Mouse (Mus musculus): ENCODE measurements at regions not wholly inside any gene's neighbourhood (a gene's known extent, or its start where the extent isn't known, plus 50 kb on each side); places are given as distances from the start of the nearest gene placed in this dataset.
A peak's percentile ranks its signal among the peaks of the same experiment; 100 is the strongest.

DNA sequence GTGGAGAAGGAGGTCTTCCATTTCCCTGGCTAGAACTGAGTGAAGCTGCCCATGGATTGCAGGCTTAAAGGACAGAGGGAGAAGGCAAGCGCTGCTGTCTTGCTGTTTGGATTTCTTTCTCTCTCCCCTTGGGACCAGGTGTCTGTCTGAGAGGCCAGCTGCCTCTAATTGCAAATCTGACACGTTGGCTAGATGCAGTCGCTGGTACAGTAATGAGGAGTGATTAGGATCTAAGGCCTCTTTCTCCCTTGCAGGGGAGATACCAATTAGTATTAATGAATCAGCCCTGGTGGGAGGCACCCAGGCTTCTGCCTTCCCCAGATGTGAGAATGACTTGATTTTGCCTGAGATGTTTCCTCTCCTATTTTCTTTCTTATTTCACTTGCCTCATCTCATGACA is 100.1 kb upstream of the Lyplal1 start:
- Histone ChIP-seq H3K4me1 (ENCODE audit: control insufficient read depth, insufficient read depth, low read length) (no peaks in the 10 kb centered on the region), H3K4me3 (ENCODE audit: low read length) (no peak overlapping the region), H3K27ac (ENCODE audit: low read depth, low read length) (no peak overlapping the region), H3K4me2 (replicated peaks; ENCODE audit: low read depth, low read length) (no peak overlapping the region), H3K27me3 (ENCODE audit: control insufficient read depth, insufficient read depth, low read length) (no peaks in the 10 kb centered on the region), H3K36me3 (ENCODE audit: control insufficient read depth, insufficient read depth, low read length) (no peaks in the 10 kb centered on the region), H3K9me3 (ENCODE audit: control insufficient read depth, low read length) (no peaks in the 10 kb centered on the region; the same call in 1 of the 2 replicates), H3K9ac (ENCODE audit: low read depth, low read length) (no peak overlapping the region)
- no peak for ATAC-seq (ENCODE audit: low FRiP score, low TSS enrichment)
- 33% methylated on average over 3 of the region's 3 CpGs for WGBS

DNA sequence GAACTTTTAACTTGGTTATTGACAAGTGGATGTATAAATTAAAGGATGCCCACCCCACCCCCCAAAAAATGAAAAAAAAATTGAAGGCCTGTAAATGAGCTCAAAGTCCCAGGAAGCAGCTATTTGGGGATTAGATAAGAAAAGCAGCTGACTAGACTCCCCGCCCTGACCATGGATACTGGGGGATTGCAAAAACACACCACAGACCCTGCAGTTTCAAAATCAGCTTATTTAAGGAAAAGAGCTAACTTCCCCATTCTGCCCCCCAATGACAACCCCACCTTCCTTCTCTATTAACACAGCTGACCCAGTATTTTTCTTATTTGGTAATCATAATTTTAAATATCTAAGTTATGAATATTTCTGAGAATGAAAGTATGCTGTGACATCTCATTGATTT is 87.0 kb upstream of the Lyplal1 start:
- Histone ChIP-seq H3K27ac (ENCODE audit: low read depth, low read length) (no peak overlapping the region), H3K36me3 (ENCODE audit: control insufficient read depth, insufficient read depth, low read length) (no peaks in the 10 kb centered on the region), H3K4me2 (replicated peaks; ENCODE audit: low read depth, low read length) (no peak overlapping the region), H3K4me1 (ENCODE audit: control insufficient read depth, insufficient read depth, low read length) (no peaks in the 10 kb centered on the region), H3K4me3 (ENCODE audit: low read length) (no peak overlapping the region), H3K9me3 (ENCODE audit: control insufficient read depth, low read length) (no peaks in the 10 kb centered on the region), H3K27me3 (ENCODE audit: control insufficient read depth, insufficient read depth, low read length) (no peaks in the 10 kb centered on the region), H3K9ac (ENCODE audit: low read depth, low read length) (no peak overlapping the region)
- 90% methylated on average over 1 of the region's 1 CpGs for WGBS
- ATAC-seq (ENCODE audit: low FRiP score, low TSS enrichment): no peak

DNA sequence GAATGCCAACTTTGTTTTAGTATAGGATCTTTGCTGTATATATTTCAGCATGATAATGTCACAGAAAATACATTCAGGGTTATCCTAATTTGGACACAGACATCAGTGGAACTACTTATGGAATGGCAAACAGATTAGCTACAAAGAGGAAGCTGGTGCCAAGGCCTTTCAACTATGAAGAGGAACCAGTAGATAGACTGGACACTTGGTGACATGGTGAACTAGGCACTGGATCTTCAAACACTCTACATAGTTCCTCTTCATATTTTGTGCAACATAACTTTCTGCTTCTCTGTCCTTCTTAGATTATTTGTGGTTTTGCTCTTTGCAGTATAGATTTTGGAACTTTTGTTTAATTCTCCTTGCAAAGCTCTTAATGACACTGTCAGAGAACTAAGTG is 85.4 kb upstream of the Lyplal1 start:
- Histone ChIP-seq H3K27ac (ENCODE audit: low read depth, low read length) (no peak overlapping the region), H3K4me2 (replicated peaks; ENCODE audit: low read depth, low read length) (no peak overlapping the region), H3K27me3 (ENCODE audit: control insufficient read depth, insufficient read depth, low read length) (no peaks in the 10 kb centered on the region), H3K9me3 (ENCODE audit: control insufficient read depth, low read length) (no peaks in the 10 kb centered on the region), H3K4me1 (ENCODE audit: control insufficient read depth, insufficient read depth, low read length) (no peaks in the 10 kb centered on the region), H3K4me3 (ENCODE audit: low read length) (no peak overlapping the region), H3K9ac (ENCODE audit: low read depth, low read length) (no peak overlapping the region), H3K36me3 (ENCODE audit: control insufficient read depth, insufficient read depth, low read length) (no peaks in the 10 kb centered on the region)
- ATAC-seq (ENCODE audit: low FRiP score, low TSS enrichment): no peak

DNA sequence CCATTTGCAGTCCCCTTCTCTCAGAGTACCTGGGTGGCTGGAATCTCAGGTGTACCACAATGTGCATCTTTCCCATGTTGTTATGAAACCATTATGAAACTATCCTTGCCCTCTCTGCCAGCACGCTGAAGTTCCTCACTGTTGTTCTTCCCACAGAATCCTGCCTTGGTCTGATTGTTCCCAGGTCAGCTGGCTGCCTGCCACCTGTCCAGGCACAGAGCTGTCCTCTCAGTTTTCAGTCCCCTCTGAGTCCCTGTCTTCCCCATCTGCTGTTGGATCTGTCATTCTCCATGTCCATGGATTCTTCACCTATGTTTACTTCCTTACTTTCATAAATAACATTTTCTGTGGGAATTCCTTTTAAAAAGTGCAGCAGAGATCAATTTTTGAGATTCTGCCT is 81.3 kb upstream of the Lyplal1 start:
- Histone ChIP-seq H3K9ac (ENCODE audit: low read depth, low read length) (no peak overlapping the region), H3K4me1 (ENCODE audit: control insufficient read depth, insufficient read depth, low read length) (no peaks in the 10 kb centered on the region), H3K9me3 (ENCODE audit: control insufficient read depth, low read length) (no peaks in the 10 kb centered on the region), H3K27ac (ENCODE audit: low read depth, low read length) (no peak overlapping the region), H3K27me3 (ENCODE audit: control insufficient read depth, insufficient read depth, low read length) (no peaks in the 10 kb centered on the region), H3K4me3 (ENCODE audit: low read length) (no peak overlapping the region), H3K36me3 (ENCODE audit: control insufficient read depth, insufficient read depth, low read length) (no peaks in the 10 kb centered on the region), H3K4me2 (replicated peaks; ENCODE audit: low read depth, low read length) (no peak overlapping the region)
- WGBS: 86% methylated on average over 1 of the region's 1 CpGs
- no peak for ATAC-seq (ENCODE audit: low FRiP score, low TSS enrichment)

DNA sequence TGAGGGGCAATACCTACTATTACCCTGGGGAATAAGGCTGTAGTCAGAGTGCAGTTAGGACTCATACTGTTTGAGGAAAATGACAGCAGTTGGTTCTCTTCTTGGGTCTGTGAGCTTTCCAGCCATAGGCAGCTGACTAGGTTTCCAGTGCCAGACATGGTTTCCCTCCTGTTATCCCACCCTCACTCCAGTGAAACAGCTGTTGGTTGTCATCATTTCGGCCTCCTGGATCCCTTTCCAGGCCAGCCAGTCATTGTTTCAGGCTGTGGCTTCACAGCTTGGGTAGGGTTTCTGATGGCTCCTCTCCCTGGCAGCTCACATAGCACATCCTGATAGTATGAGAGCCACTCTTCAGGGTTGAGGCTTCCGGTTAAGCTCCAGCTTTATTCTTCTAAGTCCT is 79.9 kb upstream of the Lyplal1 start:
- Histone ChIP-seq H3K4me1 (ENCODE audit: control insufficient read depth, insufficient read depth, low read length) (no peaks in the 10 kb centered on the region), H3K27me3 (ENCODE audit: control insufficient read depth, insufficient read depth, low read length) (no peaks in the 10 kb centered on the region), H3K9ac (ENCODE audit: low read depth, low read length) (no peak overlapping the region), H3K9me3 (ENCODE audit: control insufficient read depth, low read length) (no peaks in the 10 kb centered on the region), H3K4me2 (replicated peaks; ENCODE audit: low read depth, low read length) (no peak overlapping the region), H3K36me3 (ENCODE audit: control insufficient read depth, insufficient read depth, low read length) (no peaks in the 10 kb centered on the region), H3K27ac (ENCODE audit: low read depth, low read length) (no peak overlapping the region), H3K4me3 (ENCODE audit: low read length) (no peak overlapping the region)
- 61% methylated on average over 2 of the region's 2 CpGs for WGBS
- ATAC-seq (ENCODE audit: low FRiP score, low TSS enrichment): no peak

DNA sequence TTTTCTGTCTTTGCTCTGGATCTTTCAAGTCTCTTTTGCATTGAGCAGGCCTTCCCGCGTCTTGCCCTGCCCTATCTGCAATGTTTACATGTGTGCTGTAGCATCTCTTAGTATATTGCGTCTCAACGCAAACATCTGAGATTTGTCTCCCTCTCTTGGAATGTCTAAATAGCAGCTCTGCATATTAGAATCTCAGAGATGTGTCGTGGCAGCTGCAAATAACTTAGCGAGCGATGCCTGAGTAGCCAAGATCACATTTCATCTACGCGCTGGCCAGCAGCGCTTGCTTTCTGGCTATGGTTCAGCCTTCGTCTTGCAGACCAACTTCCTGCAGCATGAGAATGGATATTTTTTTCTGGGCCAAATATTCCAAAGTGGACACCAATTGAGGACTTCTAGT is 72.3 kb upstream of the Lyplal1 start:
- H3K4me1 ChIP-seq (ENCODE audit: control insufficient read depth, insufficient read depth, low read length): no peaks in the 10 kb centered on the region; the same call in 1 of the 2 replicates
- no peak for ATAC-seq (ENCODE audit: low FRiP score, low TSS enrichment)
- H3K27ac ChIP-seq (ENCODE audit: low read depth, low read length): no peak overlapping the region
- no peaks in the 10 kb centered on the region for H3K36me3 ChIP-seq (ENCODE audit: control insufficient read depth, insufficient read depth, low read length)
- H3K4me2 ChIP-seq (replicated peaks; ENCODE audit: low read depth, low read length): no peak overlapping the region
- H3K4me3 ChIP-seq (ENCODE audit: low read length): no peak overlapping the region
- no peak overlapping the region for H3K9ac ChIP-seq (ENCODE audit: low read depth, low read length)
- H3K27me3 ChIP-seq (ENCODE audit: control insufficient read depth, insufficient read depth, low read length): no peaks in the 10 kb centered on the region
- no peaks in the 10 kb centered on the region for H3K9me3 ChIP-seq (ENCODE audit: control insufficient read depth, low read length)
- 50% methylated on average over 11 of the region's 11 CpGs for WGBS

DNA sequence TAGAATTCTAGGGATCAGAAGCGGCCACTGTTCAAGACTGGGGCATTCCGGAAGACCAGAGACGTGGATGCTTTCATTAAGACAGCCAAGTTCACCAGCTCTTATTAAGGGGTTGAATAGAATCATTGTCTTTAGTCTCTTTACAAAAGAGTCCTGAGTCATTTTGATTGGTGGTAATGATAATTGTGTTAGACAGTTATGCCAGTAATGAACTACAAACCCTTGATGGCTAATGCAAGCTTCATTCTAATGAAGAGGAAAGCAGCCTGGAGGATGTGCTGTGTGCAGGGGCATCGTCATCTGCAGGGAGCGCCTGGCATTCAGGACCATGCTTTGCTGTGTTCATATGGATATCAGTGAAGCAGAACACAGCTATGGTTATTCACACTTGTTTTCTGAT is 70.3 kb upstream of the Lyplal1 start:
- Histone ChIP-seq H3K36me3 (ENCODE audit: control insufficient read depth, insufficient read depth, low read length) (no peaks in the 10 kb centered on the region), H3K9ac (ENCODE audit: low read depth, low read length) (no peak overlapping the region), H3K4me1 (ENCODE audit: control insufficient read depth, insufficient read depth, low read length) (peaks cover 13% of the 10 kb centered on the region), H3K4me2 (replicated peaks; ENCODE audit: low read depth, low read length) (no peak overlapping the region), H3K27ac (ENCODE audit: low read depth, low read length) (no peak overlapping the region), H3K4me3 (ENCODE audit: low read length) (no peak overlapping the region), H3K27me3 (ENCODE audit: control insufficient read depth, insufficient read depth, low read length) (no peaks in the 10 kb centered on the region), H3K9me3 (ENCODE audit: control insufficient read depth, low read length) (no peaks in the 10 kb centered on the region)
- 87% methylated on average over 5 of the region's 5 CpGs for WGBS
- ATAC-seq (ENCODE audit: low FRiP score, low TSS enrichment): no peak

DNA sequence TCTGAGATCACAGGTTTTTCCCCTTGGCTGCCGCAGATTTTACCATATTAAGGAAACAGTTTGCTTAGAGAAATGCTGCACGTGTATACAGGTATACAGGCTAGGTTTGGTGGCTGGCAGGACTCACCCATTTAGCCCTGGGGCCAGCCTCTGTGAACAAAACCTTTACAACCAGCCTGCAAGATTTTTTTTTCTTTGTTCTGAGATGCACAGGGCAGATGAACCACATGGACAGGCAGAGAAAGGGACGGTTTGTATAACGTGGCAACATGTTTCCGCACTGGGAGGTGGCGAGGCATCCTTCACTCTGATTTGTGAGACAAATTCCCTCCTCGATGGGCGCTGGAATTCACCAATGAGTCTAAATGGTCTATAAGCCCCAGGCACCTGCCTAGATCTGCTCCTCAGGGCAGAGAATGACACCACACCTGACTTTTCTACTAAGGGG is 66.1 kb upstream of the Lyplal1 start:
- H3K9me3 ChIP-seq (ENCODE audit: control insufficient read depth, low read length): no peaks in the 10 kb centered on the region
- H3K4me3 ChIP-seq (ENCODE audit: low read length): no peak overlapping the region; the same call in 1 of the 2 replicates
- H3K9ac ChIP-seq (ENCODE audit: low read depth, low read length): no peak overlapping the region
- H3K36me3 ChIP-seq (ENCODE audit: control insufficient read depth, insufficient read depth, low read length): no peaks in the 10 kb centered on the region
- no peak overlapping the region for H3K27ac ChIP-seq (ENCODE audit: low read depth, low read length)
- H3K27me3 ChIP-seq (ENCODE audit: control insufficient read depth, insufficient read depth, low read length): no peaks in the 10 kb centered on the region
- peaks cover 19% of the 10 kb centered on the region for H3K4me1 ChIP-seq (ENCODE audit: control insufficient read depth, insufficient read depth, low read length)
- peak overlapping the region; percentile 39 for H3K4me2 ChIP-seq (replicated peaks; ENCODE audit: low read depth, low read length)
- ATAC-seq (ENCODE audit: low FRiP score, low TSS enrichment): peak; percentile 16; the same call in 1 of the 2 replicates
- WGBS: 66% methylated on average over 8 of the region's 8 CpGs

DNA sequence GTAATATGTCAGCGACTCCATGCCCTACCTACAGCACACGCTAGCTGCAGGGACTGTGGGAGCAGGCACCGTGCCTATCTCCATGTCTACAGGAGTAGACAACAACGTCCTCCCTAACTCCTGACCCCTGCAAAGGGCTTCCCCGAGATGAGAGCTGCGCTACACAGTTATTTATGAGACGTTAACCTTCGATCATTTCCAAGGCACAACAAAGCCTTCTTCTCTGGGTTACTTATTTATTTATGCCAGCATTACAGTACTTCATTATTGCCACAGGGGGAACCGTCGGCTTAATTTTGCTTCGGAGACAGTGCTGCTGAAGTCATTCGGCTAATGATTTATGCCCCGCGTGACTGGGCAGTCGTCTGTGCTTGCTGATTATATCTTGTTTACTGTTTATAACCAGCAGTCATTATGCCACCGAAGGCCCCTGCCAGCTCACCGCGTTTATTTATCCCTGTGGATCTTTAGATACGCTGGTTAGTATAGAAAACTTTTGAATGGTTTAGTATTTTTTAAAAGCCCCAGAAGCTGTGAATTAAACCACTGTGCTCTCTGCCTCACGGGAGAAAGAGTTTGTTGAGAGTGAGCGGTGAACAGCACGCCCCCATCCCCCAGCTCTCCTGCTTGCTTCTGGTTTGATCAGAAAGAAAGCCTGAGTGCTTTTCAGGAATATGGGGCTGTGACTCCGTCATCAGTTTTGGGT is 65.5 kb upstream of the Lyplal1 start:
- H3K36me3 ChIP-seq (ENCODE audit: control insufficient read depth, insufficient read depth, low read length): no peaks in the 10 kb centered on the region
- H3K9me3 ChIP-seq (ENCODE audit: control insufficient read depth, low read length): no peaks in the 10 kb centered on the region
- no peak overlapping the region; the same call in 1 of the 2 replicates for H3K27ac ChIP-seq (ENCODE audit: low read depth, low read length)
- ATAC-seq (ENCODE audit: low FRiP score, low TSS enrichment): peak; percentile 86
- H3K4me1 ChIP-seq (ENCODE audit: control insufficient read depth, insufficient read depth, low read length): peaks cover 19% of the 10 kb centered on the region
- H3K4me3 ChIP-seq (ENCODE audit: low read length): peak overlapping the region; percentile 22; the same call in 1 of the 2 replicates
- H3K27me3 ChIP-seq (ENCODE audit: control insufficient read depth, insufficient read depth, low read length): no peaks in the 10 kb centered on the region
- WGBS: 20% methylated on average over 23 of the region's 23 CpGs
- peak overlapping the region; percentile 39 for H3K4me2 ChIP-seq (replicated peaks; ENCODE audit: low read depth, low read length)
- H3K9ac ChIP-seq (ENCODE audit: low read depth, low read length): peak overlapping the region; percentile 25; the same call in 1 of the 2 replicates

Measured in kidney, embryonic 14.5 days (tissue).